Mouse (Mus musculus) kidney, postnatal 0 days (tissue): ENCODE results near the gene Harbi1. TPM values are rescaled to one million over a fixed set of nuclear protein-coding genes. Genes with fewer than 3 reads are reported as not detected.
A peak's percentile ranks its signal among the peaks of the same experiment; 100 is the strongest.
"Not testable (repeated sequence)": the region's sequence is repeated elsewhere in the genome, so short reads cannot be mapped to it uniquely, and the experiment has no call there.

Experiments used
- ATAC-seq: fragments of 200-750 bp; cut with Nextera tagmentation; replicated peaks from 2 replicates; pipeline ENCODE4 v1.8.0; 2017; ENCODE audit warnings: low read depth, moderate number of reproducible peaks, moderate TSS enrichment, moderate library complexity; ENCODE audit not compliant: low FRiP score
- DNase-seq: peaks from one replicate; pipeline ENCODE4 v3.0.0-alpha.2; 2016; ENCODE audit warnings: low spot score
- H3K27ac ChIP-seq: fragments of 300-500 bp; sonication (generic); 2 replicates; pipeline ENCODE4 v1.5.1; 2014; ENCODE audit warnings: mild to moderate bottlenecking
- H3K27me3 ChIP-seq: fragments of 300-500 bp; sonication (generic); 2 replicates; pipeline ENCODE4 v1.6.1; 2014; ENCODE audit warnings: low read length, mixed read lengths; ENCODE audit not compliant: insufficient read depth
- H3K36me3 ChIP-seq: fragments of 300-500 bp; sonication (generic); 2 replicates; pipeline ENCODE4 v1.6.1; 2014; ENCODE audit warnings: low read length, mixed read lengths; ENCODE audit not compliant: insufficient read depth
- H3K4me1 ChIP-seq: fragments of 300-500 bp; sonication (generic); replicated peaks from 2 replicates; pipeline ENCODE4 v1.6.1; 2014; ENCODE audit warnings: antibody characterized with exemption, low read length, mixed read lengths; ENCODE audit not compliant: insufficient read depth
- H3K4me2 ChIP-seq: fragments of 300-500 bp; sonication (generic); 2 replicates; pipeline ENCODE4 v1.6.1; 2014; ENCODE audit warnings: mild to moderate bottlenecking, low read length, moderate library complexity, mixed read lengths
- H3K4me3 ChIP-seq: fragments of 300-500 bp; sonication (generic); replicated peaks from 2 replicates; pipeline ENCODE4 v1.5.1; 2014; ENCODE audit warnings: low read depth, low read length
- H3K9ac ChIP-seq: fragments of 300-500 bp; sonication (generic); 2 replicates; pipeline ENCODE4 v1.6.1; 2014; ENCODE audit warnings: low read depth, low read length
- H3K9me3 ChIP-seq: fragments of 300-500 bp; sonication (generic); replicated peaks from 2 replicates; pipeline ENCODE4 v1.6.1; 2016; ENCODE audit warnings: low read length, inconsistent platforms, mixed read lengths
- CTCF ChIP-seq: IDR thresholded peaks from 2 replicates; pipeline ENCODE4 v1.5.1; 2016; ENCODE audit warnings: antibody characterized with exemption, low read depth, mild to moderate bottlenecking, moderate library complexity
- WGBS: fragments of 180-500 bp; shearing (Covaris S2); extraction: QIAGEN DNeasy Blood & Tissue Kit; methylation state at CpG from one replicate; pipeline ENCODE4 v1.1.7; 2014; 5-methylcytosine and 5-hydroxymethylcytosine counted together
- polyA plus RNA-seq: library from polyadenylated mRNA; unstranded; fragments of >200 nt; fragmentation: Nextera tagmentation; extraction: Ambion mirVana; gene quantifications from 2 replicates; pipeline ENCODE4 v1.2.1, GENCODE M21; 2015

Gene Harbi1
- polyA plus RNA-seq, 1 experiment from 2014 or later, result 16.1 TPM

DNA sequence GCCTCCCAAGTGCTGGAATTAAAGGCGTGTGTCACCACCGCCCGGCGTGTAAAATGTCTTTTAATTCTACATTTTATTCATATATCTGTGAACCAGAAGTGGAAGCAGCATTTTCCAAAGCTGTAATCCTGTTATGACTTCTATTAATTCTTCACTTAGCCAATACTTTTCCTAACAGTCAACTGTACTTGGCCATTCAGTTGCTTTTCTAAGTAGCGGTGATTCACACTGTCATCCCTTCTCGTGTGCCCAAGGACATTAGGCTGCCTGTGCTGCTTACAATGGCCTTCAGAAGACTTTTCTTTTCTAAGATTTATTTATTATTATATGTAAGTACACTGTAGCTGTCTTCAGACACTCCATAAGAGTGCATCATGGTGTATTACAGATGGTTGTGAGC lies 2.3 kb upstream of the Harbi1 start:
- Histone ChIP-seq H3K4me1 (peaks cover 6% of the 10 kb centered on the region; the same call in 1 of the 2 replicates), H3K27me3 (no peaks in the 10 kb centered on the region), H3K4me3 (no peak overlapping the region), H3K9me3 (no peaks in the 10 kb centered on the region), H3K4me2 (no peak overlapping the region), H3K27ac (no peak overlapping the region), H3K36me3 (no peaks in the 10 kb centered on the region), H3K9ac (no peak overlapping the region)
- DNase-seq, result no peak
- no peak for ATAC-seq
- 96% methylated on average over 6 of the region's 6 CpGs for WGBS
- no peak for TF ChIP-seq CTCF

DNA sequence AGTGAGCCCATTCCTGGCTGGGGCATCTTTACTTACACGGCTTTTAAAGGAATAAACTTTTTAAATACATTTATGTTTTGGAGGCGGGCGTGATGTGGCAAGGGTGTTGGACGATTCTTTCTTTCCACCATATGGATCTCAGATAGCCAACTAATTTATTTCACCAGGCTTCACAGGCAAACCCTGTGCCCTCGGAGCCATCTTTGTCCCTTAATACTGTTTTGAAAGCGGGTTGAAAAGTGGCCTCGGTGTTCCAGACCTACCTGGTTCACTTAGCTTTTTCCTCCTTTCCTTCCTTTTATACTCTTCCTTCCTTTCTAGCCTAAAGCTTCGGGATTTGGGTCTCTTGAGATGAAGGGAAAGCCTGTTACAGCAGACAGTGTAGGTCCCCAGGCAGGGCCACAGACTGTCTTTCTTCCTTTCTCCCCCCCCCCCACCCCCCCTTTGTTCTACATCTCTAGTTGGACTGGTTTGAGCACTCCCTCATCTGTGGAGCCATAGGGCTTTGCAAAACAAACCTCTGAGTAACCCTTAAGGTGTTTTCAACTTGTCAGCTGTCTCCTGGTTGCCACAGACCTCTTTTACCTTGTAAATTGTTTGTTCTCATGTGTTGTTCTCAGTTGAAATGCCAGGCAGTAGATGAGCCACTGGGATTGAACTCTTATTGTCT lies 739 bp downstream of the Harbi1 start:
- Histone ChIP-seq H3K36me3 (no peaks in the 10 kb centered on the region), H3K4me1 (peaks cover 6% of the 10 kb centered on the region; the same call in 1 of the 2 replicates), H3K4me3 (peak overlapping the region; percentile 85), H3K4me2 (peak overlapping the region; percentile 78), H3K27ac (peak overlapping the region; percentile 78), H3K9ac (peak overlapping the region; percentile 69), H3K27me3 (no peaks in the 10 kb centered on the region), H3K9me3 (no peaks in the 10 kb centered on the region)
- DNase-seq (peak; percentile 19), ATAC-seq (no peak)
- WGBS, result 3% methylated on average over 8 of the region's 8 CpGs
- TF ChIP-seq CTCF, result no peak

DNA sequence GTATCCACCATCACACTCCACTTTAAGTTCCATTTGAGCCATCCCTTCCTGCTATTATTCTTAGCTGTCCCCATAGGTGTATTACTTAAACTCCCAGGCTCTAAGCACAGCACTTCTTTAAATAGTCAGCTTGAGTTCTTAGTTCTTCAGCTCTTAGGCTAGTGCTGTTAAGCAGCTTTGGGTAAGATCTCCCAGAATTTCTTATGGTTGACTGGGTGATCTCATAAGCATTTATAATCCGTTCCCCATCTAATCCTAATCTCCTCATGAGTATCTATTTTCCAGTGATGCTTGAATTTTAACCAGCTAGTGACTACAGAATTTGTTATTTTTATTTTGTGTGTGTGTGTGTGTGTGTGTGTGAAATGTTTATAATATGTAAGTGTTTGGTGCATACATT lies 4.3 kb downstream of the Harbi1 start:
- H3K4me1 ChIP-seq, result no peaks in the 10 kb centered on the region
- no peak overlapping the region for H3K9ac ChIP-seq
- no peak for TF ChIP-seq CTCF
- no peaks in the 10 kb centered on the region for H3K36me3 ChIP-seq
- DNase-seq (no peak), ATAC-seq (no peak)
- no peaks in the 10 kb centered on the region for H3K27me3 ChIP-seq
- H3K9me3 ChIP-seq, result no peaks in the 10 kb centered on the region
- WGBS, result 88% methylated on average over 1 of the region's 1 CpGs
- H3K27ac ChIP-seq, result no peak overlapping the region
- H3K4me2 ChIP-seq, result no peak overlapping the region
- H3K4me3 ChIP-seq, result no peak overlapping the region

DNA sequence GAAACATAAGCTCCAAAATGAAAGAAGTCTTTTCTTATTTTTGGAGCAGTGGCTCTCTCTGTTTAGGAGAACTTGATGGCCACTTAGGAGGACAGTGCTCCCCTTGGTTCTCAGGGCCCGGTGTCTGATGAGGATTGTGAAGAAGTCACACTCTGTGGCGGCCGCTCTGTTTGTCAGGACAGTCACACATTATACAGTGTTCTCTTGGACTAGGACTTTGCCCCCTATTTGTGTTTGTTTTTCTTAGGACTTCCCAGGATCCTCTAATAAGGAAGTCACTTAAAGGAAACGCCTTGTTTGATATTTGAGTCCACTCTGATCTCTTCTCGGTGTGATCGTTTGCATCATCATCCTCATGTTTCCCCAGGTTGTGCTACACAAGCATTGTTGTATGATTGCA lies 7.6 kb downstream of the Harbi1 start:
- Histone ChIP-seq H3K27me3 (no peaks in the 10 kb centered on the region), H3K4me3 (no peak overlapping the region), H3K36me3 (peaks cover 8% of the 10 kb centered on the region; the same call in 1 of the 2 replicates), H3K9ac (no peak overlapping the region), H3K4me2 (no peak overlapping the region), H3K4me1 (no peaks in the 10 kb centered on the region), H3K27ac (no peak overlapping the region), H3K9me3 (no peaks in the 10 kb centered on the region)
- WGBS, result 70% methylated on average over 6 of the region's 6 CpGs
- no peak for TF ChIP-seq CTCF
- ATAC-seq (peak; percentile 65), DNase-seq (no peak)

DNA sequence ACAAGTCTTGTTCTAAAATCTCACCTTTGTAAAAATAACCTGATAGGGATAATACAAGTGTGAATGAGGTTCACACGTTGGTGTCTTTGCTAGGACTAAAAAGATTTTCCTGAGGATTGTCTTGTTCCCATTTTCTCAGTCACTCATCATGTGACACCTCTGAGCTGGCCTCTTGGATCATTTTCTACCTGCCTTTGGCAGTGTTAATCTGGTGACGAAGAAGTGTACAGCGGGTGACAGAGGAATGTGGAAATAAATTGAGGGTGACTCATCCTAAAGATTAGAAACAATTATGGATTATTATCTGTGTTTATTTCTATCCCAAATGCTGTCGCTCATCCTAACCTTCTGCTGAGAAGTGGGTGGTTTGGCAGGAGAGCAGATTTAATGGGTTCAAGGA lies 12.7 kb downstream of the Harbi1 start:
- H3K4me1 ChIP-seq, result no peaks in the 10 kb centered on the region
- H3K27ac ChIP-seq, result no peak overlapping the region
- DNase-seq (no peak), ATAC-seq (no peak)
- no peak overlapping the region for H3K4me3 ChIP-seq
- WGBS, result 82% methylated on average over 4 of the region's 4 CpGs
- no peaks in the 10 kb centered on the region for H3K27me3 ChIP-seq
- peaks cover 8% of the 10 kb centered on the region; the same call in 1 of the 2 replicates for H3K36me3 ChIP-seq
- H3K9me3 ChIP-seq, result no peaks in the 10 kb centered on the region
- no peak overlapping the region for H3K4me2 ChIP-seq
- H3K9ac ChIP-seq, result no peak overlapping the region
- TF ChIP-seq CTCF, result no peak

DNA sequence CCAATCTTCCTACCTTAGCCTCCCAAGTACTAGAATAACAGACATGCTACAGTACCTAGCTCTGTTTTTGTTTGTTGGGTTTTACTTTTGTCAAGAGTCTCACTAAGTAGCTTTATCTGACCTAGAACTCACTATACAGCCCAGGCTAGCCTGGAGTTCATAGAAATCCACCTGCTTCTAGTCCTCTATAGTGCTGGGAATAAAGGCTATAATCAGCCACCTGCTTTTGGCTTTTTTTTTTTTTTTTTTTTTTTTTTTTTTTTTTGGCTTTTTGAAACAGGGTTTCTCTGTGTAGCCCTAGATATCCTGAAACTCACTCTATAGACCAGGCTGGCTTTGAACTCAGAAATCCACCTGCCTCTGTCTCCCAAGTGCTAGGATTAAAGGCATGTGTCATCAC lies 13.3 kb downstream of the Harbi1 start:
- Histone ChIP-seq H3K27ac (no peak overlapping the region), H3K9me3 (no peaks in the 10 kb centered on the region), H3K9ac (no peak overlapping the region), H3K36me3 (peaks cover 8% of the 10 kb centered on the region; the same call in 1 of the 2 replicates), H3K4me2 (no peak overlapping the region), H3K4me3 (no peak overlapping the region), H3K4me1 (no peaks in the 10 kb centered on the region), H3K27me3 (no peaks in the 10 kb centered on the region)
- no peak for TF ChIP-seq CTCF
- ATAC-seq (no peak), DNase-seq (no peak)

DNA sequence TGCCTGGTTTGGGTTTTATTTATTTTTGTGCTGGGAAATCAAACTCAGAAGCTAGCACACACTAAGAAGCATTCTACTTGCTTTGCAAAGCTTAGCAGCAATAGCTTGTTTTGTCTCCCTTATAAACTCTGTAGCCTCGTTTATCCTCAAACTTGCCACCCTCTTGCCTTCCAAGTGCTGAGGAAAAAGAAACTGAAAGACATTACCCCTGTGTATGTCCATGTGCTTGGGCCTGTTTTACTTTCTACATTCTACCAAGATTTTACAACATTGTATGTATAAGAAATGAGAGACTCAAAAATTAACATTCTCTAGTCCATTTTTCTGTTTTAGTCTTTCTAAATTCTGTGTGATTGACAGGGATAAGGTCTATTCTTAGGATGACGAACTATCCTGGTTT lies 14.1 kb downstream of the Harbi1 start:
- H3K27ac ChIP-seq, result no peak overlapping the region
- peaks cover 8% of the 10 kb centered on the region; the same call in 1 of the 2 replicates for H3K36me3 ChIP-seq
- no peaks in the 10 kb centered on the region for H3K4me1 ChIP-seq
- no peak overlapping the region for H3K4me3 ChIP-seq
- H3K4me2 ChIP-seq, result no peak overlapping the region
- ATAC-seq (no peak), DNase-seq (no peak)
- H3K27me3 ChIP-seq, result no peaks in the 10 kb centered on the region
- no peaks in the 10 kb centered on the region for H3K9me3 ChIP-seq
- no peak overlapping the region for H3K9ac ChIP-seq
- WGBS, result 59% methylated on average over 2 of the region's 2 CpGs
- TF ChIP-seq CTCF, result no peak

DNA sequence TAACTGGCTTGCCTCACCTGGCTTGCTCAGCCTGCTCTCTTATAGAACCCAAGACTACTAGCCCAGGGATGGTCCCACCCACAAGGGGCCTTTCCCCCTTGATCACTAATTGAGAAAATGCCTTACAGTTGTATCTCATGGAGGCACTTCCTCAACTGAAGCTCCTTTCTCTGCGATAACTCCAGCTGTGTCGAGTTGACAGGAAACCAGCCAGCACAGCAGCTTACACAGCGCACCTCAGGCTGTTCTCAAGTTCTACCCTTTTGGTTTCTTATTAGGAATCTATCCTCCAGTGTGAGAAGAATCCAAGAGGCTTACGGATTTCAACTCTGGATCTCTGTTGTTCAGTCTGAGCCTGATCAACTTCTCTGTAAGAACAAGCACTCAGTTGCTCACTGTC lies 14.8 kb downstream of the Harbi1 start:
- H3K4me3 ChIP-seq, DNase-seq, H3K9ac ChIP-seq, H3K36me3 ChIP-seq, H3K4me1 ChIP-seq, ATAC-seq, H3K9me3 ChIP-seq, H3K27me3 ChIP-seq, H3K27ac ChIP-seq, H3K4me2 ChIP-seq: not testable (repeated sequence)
- whole genome bisulfite sequencing, result 53% methylated on average over 4 of the region's 4 CpGs
